Mouse (Mus musculus) embryo, embryonic 11.5 days (tissue): ENCODE data around the gene Blzf1.

Source experiments
- DNase-seq: peaks from one replicate; pipeline ENCODE4 v3.0.0-alpha.2; 2012; ENCODE audit warnings: low read depth, low spot score

Blzf1 gene

GRCm38 (mm10) chr1:164294071-164294470, 13.2 kb downstream of the Blzf1 start:
- no peak for DNase-seq

- DNase-seq = no peak
These were observed 15.2 kb downstream of the Blzf1 start for GRCm38 (mm10) chr1:164292040-164292439.

- DNase-seq = no peak
These were observed 19.9 kb downstream of the Blzf1 start for GRCm38 (mm10) chr1:164287406-164287805.

GRCm38 (mm10) chr1:164284007-164284406, 23.3 kb downstream of the Blzf1 start:
- no peak for DNase-seq

- no peak for DNase-seq
These were observed 28.0 kb downstream of the Blzf1 start for GRCm38 (mm10) chr1:164279332-164279731.

GRCm38 (mm10) chr1:164276552-164276951, 30.7 kb downstream of the Blzf1 start:
- no peak for DNase-seq

- peak; percentile 89 for DNase-seq
These were observed 31.8 kb downstream of the Blzf1 start, which contains the start of gene Ccdc181 for GRCm38 (mm10) chr1:164275455-164275954. Gene Ccdc181, plus strand, starts transcription at chr1:164275585.

GRCm38 (mm10) chr1:164273659-164274058, 33.6 kb downstream of the Blzf1 start:
- DNase-seq = peak; percentile 13

- no peak for DNase-seq
These were observed 36.3 kb downstream of the Blzf1 start for GRCm38 (mm10) chr1:164270941-164271340.

GRCm38 (mm10) chr1:164261553-164261952, 45.7 kb downstream of the Blzf1 start:
- no peak for DNase-seq

GRCm38 (mm10) chr1:164260171-164261028, 46.9 kb downstream of the Blzf1 start:
- DNase-seq = no peak

GRCm38 (mm10) chr1:164254836-164255235, 52.5 kb downstream of the Blzf1 start:
- no peak for DNase-seq

GRCm38 (mm10) chr1:164252551-164252950, 54.7 kb downstream of the Blzf1 start:
- DNase-seq = no peak

- no peak for DNase-seq
These were observed 55.9 kb downstream of the Blzf1 start for GRCm38 (mm10) chr1:164251438-164251837.

- no peak for DNase-seq
These were observed 56.7 kb downstream of the Blzf1 start for GRCm38 (mm10) chr1:164250391-164251150.

GRCm38 (mm10) chr1:164249332-164249711, 58.0 kb downstream of the Blzf1 start:
- DNase-seq = no peak

- DNase-seq = peak; percentile 94
These were observed 58.6 kb downstream of the Blzf1 start, which contains the start of gene Slc19a2 for GRCm38 (mm10) chr1:164248465-164249331. Gene Slc19a2, plus strand, starts transcription at chr1:164249046.

GRCm38 (mm10) chr1:164247971-164248370, 59.3 kb downstream of the Blzf1 start:
- no peak for DNase-seq

- no peak for DNase-seq
These were observed 59.8 kb downstream of the Blzf1 start for GRCm38 (mm10) chr1:164247442-164247841.

- no peak for DNase-seq
These were observed 64.5 kb downstream of the Blzf1 start for GRCm38 (mm10) chr1:164242809-164243208.

GRCm38 (mm10) chr1:164241494-164241893, 65.8 kb downstream of the Blzf1 start:
- no peak for DNase-seq
